Mouse (Mus musculus) forelimb bud, embryonic 11.5 days (tissue): ENCODE data around the gene Wdr91.

Experiments
- DNase-seq: peaks from one replicate; pipeline ENCODE4 v3.0.0-alpha.2; 2012; ENCODE audit warnings: low read depth, low spot score

Gene Wdr91

DNA sequence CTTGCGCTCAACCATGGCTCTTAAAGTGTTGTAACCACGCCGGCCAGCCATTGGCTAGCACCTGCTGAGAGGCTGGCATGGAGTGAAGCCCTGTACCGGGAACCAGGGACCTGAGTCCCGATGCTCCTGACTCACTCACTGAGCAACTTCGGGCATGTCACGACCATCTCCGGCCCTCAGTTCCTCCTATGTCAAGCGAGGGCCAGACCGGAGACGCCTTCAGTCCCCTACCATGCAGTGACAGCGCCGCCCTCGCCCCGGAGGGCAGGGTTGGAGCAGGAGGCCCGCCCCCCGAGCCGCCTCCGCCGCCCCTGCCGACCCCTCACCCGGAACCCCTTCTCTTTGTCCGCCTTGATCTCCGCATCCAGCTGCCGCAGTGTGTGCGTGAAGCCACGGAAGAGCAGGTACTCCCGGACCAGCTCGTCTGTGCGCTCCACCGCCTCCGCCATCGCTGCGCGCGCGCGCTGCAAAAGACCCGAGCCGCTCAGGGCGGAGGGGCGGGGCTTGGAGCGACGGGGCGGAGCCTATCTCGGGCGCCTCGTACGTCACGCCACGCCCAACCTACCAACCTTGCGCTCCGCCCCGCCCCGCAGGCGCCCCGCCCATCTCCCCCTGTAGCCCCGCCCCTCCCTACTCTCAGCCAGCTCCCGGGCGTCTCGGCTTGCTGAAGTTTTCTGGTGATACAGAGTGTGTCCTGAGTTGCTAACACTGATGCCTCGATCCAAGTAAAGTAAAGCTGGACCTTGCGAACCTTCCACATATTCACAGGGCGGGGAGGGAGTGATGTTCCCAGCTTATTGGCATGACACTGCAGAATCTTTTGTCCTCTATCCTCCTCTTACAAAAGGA, at the start of gene Wdr91:
Gene Wdr91 (minus strand): TSS at position 506 of the 849 bp plus-strand sequence.
- DNase-seq = peak; percentile 89

DNA sequence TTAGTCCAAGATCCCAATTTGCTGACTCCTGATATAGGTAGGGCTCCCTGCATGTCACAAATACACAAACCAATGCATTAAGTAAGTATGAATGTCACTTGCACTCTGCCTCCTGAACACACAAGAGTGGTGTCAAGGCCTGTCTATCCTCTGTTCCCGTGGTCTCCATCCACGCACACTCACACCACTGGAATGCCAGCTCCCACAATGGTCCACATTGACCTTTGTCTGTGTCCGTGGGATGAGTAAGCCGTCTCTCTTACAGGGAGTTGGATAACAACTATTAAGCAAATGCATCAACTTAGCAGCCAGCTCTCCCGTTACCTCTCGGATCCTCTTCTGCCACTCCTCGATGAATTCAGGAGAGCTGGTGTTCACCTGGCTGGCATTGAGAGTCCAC, 48.5 kb upstream of the Wdr91 start:
- no peak for DNase-seq

- DNase-seq = no peak
Measured at GRCm38 (mm10) chr6:34955862-34956241, 45.2 kb upstream of the Wdr91 start.

DNA sequence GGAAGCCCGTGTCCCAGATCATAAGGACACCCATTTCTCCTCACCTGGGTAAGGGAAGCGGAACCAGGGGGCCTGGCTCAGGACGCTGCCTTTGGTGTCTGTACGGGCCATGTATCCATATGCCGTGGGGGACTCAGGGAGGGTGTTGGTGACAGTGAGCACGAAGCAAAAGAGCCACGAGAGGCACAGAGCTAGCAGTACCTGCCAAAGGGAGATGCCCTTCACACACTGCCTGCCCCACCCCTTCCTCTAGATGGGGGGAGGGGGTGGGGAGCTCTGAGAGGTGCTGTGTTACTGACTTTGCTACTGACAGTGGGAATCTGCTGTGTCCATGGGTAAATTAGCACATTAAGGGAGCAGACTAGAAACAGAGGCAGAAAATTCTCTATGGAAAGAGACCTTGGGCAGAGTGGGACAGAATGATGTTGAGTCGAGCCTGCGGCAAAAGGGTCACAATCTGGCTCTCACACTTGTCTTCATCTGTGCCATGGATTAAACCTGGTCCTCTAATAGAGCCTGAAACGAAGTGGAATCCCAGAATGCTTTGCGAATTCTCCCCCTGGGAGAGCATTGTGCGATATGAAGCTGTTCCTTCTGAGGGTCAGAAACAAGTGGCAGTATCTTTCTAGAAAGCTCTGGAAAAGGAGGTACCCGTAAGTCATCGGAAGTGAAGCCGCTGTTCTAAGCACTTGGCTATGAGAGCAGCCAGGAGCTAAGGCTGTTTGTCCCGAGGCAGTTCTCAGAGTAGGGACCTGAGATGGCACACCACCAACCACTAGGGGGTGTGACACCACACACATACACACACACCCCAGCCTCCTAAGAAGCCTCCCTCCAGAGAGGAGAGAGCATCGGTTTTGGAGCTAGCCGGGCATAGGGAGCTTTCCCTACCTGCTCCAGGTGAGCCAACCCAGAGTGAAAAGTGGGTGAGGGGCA, 44.5 kb upstream of the Wdr91 start:
- DNase-seq = peak; percentile 39

- no peak for DNase-seq
Measured at GRCm38 (mm10) chr6:34951956-34952667, 41.4 kb upstream of the Wdr91 start.

GRCm38 (mm10) chr6:34951518-34951917, 40.8 kb upstream of the Wdr91 start:
- DNase-seq = no peak

- DNase-seq = no peak
Measured at GRCm38 (mm10) chr6:34948461-34948860, 37.8 kb upstream of the Wdr91 start.

DNA sequence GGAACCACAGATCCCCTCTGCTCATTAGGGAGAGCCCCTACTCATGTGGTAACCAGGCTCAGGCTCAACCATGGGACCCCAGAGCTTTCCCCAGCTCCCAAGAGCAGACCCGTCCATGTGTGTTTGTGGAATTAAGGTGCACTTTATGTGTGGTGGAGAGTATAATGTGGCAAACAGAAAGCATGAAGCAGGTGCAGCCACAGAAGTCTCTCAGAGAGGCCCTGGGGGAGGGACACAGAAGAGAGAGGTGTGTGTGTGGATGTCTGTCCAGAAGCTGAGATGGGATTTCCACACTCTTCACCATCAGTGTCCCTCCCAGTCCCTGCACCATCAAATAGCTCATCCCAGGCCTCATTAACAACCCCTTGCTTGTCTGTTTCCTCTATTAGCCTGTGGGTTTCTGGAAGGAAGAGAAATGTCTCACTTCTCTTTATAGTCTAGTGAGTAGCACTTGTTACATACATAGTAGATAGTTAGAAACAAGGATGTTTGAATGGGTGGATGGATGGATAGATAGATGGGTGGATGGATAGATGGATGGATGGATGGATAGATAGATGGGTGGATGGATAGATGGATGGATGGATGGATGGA, 35.9 kb upstream of the Wdr91 start:
- DNase-seq = no peak

GRCm38 (mm10) chr6:34943499-34943898, 32.8 kb upstream of the Wdr91 start:
- DNase-seq = no peak

DNA sequence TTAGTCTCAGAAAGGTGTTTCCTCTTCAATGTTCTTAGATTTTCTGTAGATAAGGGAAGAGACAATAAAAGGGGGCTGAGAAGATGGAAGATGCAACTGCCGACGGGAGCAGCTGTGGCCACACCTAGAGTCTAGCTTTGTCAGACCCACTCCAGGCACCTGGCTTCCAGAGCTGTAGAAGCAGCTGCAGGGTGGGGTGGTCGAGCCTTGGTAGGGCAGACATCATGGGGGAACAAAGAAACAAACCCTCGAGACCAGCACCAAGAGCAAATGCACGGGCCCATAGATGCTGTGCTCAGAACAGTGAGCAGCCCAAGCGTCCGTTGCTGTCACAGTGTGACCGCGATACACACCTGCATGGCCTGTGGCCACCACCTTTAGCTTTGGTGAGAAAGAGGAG, 31.8 kb upstream of the Wdr91 start:
- no peak for DNase-seq

DNA sequence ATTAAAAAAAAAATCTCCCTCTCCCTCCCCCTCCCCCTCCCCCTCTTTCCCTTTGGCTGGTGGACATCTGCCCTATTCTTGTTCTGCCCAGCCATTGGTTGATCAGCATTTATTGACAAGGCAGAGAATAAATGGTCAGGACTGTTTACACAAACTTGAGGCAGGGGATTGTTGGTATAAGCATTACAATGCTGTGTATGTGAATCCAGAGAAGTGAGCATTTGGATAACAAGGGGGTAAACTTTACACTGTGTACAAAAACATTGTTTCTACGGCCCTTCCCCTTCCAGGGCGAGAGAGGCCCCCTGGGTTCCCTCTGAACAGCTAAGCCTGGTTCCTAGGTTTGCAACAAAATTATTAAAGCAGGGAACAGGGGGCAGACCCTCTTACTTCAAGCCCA, 30.8 kb upstream of the Wdr91 start:
- DNase-seq = no peak

DNA sequence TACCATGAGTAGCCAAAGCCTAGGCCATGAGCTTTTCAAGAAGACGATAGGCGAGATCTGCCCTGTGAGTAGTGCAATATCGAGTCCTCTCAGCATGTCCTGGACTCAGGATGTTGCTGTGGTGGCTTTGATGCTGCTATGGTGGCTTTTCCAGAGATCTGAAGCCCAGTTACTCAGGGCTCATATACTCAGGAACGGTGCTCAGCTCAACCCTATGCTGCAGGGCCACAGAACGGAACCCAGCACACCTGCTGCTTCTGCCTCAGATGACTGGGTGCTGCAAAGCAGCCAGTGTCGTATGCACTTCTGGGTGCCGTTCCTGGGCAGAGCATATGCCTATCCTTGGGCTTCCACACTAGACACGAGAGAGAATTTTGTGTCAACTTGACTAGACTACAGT, 28.8 kb upstream of the Wdr91 start:
- no peak for DNase-seq

DNA sequence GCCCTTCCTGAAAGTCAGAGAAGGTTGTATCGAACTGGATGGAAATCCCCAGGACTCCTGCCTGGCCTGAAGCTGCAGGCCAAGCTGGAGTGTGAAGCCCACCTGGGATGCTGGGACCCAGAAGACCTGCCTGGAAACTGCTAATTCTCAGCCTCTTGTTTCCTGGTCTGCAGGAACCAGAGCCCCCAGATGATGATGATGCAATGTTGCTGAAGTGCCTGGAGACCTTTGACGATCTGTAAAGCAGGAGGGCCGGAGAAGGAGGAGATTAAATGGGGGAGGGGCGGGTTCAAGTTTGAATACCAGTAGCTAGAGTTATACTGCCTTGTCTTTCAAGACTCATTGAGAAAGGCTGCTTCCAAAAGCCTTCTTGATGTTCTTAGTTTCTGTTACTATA, 28.3 kb upstream of the Wdr91 start:
- no peak for DNase-seq

DNA sequence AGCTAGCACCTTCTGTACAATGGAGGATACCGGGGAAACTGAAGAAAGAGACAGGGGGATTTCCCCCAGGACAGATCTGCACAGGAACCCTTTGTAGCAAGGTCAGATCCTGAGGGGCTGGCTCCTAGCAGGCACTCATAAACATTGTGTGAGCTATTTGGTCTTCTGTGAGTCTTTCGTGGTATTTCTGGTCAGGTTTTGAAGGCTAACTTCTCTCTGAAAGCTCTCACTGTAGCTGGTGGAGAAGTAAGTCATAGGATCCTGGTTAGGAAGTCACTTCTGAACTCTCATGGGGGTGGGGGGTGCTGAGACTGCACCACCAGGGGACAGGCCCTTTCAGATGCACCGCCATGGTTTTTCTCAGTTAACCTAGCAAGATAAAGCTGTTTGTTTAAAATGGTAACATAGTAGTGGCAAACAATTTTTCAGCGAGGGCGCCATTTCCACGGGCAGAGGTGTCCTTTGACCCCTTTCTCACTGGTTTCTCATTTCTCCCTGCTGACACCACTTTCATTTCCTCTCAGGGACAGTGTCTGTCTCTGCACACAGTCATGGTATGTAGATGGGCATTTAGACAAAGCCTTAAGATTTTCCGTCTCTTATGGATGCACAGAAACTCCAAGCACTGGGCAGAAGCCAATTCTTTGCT, 27.7 kb upstream of the Wdr91 start:
- no peak for DNase-seq

- DNase-seq = no peak
Measured at GRCm38 (mm10) chr6:34936743-34937142, 26.1 kb upstream of the Wdr91 start.

DNA sequence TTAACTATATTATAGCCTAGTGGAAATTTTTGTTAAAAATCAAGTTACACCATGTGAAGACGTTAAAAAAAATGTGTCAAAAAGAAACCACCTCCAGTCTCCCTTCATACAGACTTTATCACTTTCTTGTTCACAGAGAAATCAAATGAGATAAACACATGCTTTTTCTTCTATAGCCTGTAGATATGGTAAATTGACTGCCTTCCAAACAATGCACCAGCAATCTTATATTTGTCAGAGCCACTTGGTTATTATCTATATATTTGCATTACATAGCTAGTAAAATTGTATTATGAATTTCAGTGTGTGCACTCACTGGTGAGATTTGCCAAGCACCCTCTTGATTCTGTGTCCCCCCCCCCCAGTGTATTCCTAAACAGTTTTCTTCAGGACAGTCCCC, 22.0 kb upstream of the Wdr91 start:
- no peak for DNase-seq

DNA sequence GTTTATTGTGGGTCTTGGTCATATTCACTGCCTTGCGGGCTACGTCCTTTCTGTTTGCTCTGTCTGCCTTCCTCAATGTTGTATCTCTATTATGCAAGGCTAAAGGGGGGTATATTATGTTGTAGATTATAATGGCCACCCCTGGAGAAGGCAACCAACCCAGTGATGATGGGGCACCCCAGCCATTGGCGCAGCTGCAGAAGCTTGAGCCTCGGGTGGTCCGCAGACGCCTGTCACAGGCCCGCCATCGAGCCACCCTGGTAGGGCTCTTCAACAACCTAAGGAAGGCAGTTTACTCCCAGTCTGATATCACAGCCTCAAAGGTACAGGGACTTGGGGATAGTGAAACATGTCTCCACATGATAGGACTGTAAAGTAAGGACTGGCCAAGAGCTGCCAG, 16.9 kb upstream of the Wdr91 start:
- no peak for DNase-seq

- peak; percentile 69 for DNase-seq
Measured at GRCm38 (mm10) chr6:34927156-34927555, 16.5 kb upstream of the Wdr91 start.

DNA sequence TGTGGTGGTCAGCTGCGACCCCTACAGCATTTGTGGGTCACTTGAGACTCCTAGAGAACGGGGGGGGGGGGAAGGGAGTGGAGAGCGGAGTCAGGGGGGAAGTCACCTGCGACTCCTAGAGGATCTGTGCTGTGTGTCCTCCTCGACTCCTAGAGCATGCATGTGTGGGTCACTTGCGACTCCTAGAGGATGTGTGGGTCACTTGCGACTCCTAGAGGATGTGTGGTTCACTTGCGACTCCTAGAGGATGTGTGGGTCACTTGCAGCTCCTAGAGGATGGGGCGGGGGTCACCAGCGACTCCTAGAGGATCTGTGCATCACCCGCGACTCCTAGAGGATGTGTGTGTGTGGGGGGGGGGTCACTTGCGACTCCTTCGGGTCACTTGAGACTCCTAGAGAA, 11.3 kb upstream of the Wdr91 start:
- peak; percentile 42 for DNase-seq

- DNase-seq = no peak
Measured at GRCm38 (mm10) chr6:34920631-34921030, 10.0 kb upstream of the Wdr91 start.

GRCm38 (mm10) chr6:34919956-34920355, 9.3 kb upstream of the Wdr91 start, which contains the start of gene Stra8:
TSS of gene Stra8 (plus strand) at chr6:34920163.
- DNase-seq = no peak
